Mouse (Mus musculus) intestine, embryonic 16.5 days (tissue): Measurements from ENCODE around the gene Vmn1r19. TPM values are rescaled to one million over a fixed set of nuclear protein-coding genes. Genes with fewer than 3 reads are reported as not detected.
"Not testable (repeated sequence)": the region's sequence is repeated elsewhere in the genome, so short reads cannot be mapped to it uniquely, and the experiment has no call there.

Experiments
- ATAC-seq: fragments of 200-750 bp; cut with Nextera tagmentation; 2 replicates; pipeline ENCODE4 v1.8.0; 2017; ENCODE audit warnings: moderate TSS enrichment, moderate library complexity
- H3K27ac ChIP-seq: fragments of 300-500 bp; sonication (generic); 2 replicates; pipeline ENCODE4 v1.5.1; 2014; ENCODE audit warnings: mild to moderate bottlenecking, low read length
- H3K27me3 ChIP-seq: fragments of 300-500 bp; sonication (generic); replicated peaks from 2 replicates; pipeline ENCODE4 v1.6.1; 2014; ENCODE audit warnings: low read length, control low read depth, mixed read lengths; ENCODE audit not compliant: control insufficient read depth, insufficient read depth
- H3K36me3 ChIP-seq: fragments of 300-500 bp; sonication (generic); 2 replicates; pipeline ENCODE4 v1.6.1; 2014; ENCODE audit warnings: low read length, control low read depth; ENCODE audit not compliant: control insufficient read depth, insufficient read depth
- H3K4me1 ChIP-seq: fragments of 300-500 bp; sonication (generic); 2 replicates; pipeline ENCODE4 v1.6.1; 2014; ENCODE audit warnings: low read length, control low read depth, mixed read lengths; ENCODE audit not compliant: control insufficient read depth, insufficient read depth
- H3K4me2 ChIP-seq: fragments of 300-500 bp; sonication (generic); 2 replicates; pipeline ENCODE4 v1.6.1; 2014; ENCODE audit warnings: low read depth, low read length, control low read depth
- H3K4me3 ChIP-seq: fragments of 300-500 bp; sonication (generic); 2 replicates; pipeline ENCODE4 v1.5.1; 2014; ENCODE audit warnings: mild to moderate bottlenecking, low read length
- H3K9ac ChIP-seq: fragments of 300-500 bp; sonication (generic); 2 replicates; pipeline ENCODE4 v1.6.1; 2014; ENCODE audit warnings: low read depth, low read length
- H3K9me3 ChIP-seq: fragments of 300-500 bp; sonication (generic); 2 replicates; pipeline ENCODE4 v1.6.1; 2016; ENCODE audit warnings: low read length, control low read depth; ENCODE audit not compliant: control insufficient read depth
- WGBS: fragments of 180-500 bp; shearing (Covaris S2); extraction: QIAGEN DNeasy Blood & Tissue Kit; methylation state at CpG from one replicate; pipeline ENCODE4 v1.1.7; 2014; 5-methylcytosine and 5-hydroxymethylcytosine counted together
- polyA plus RNA-seq: library from polyadenylated mRNA; unstranded; fragments of >200 nt; fragmentation: Nextera tagmentation; extraction: Ambion mirVana; gene quantifications from 2 replicates; pipeline ENCODE4 v1.2.1, GENCODE M21; 2015

Gene Vmn1r19
- not detected in 2 replicates for polyA plus RNA-seq

GRCm38 (mm10) chr6:57403480-57403879 is at the start of gene Vmn1r19:
Gene Vmn1r19 (plus strand): TSS chr6:57403780.
- 65% methylated on average over 3 of the region's 3 CpGs for WGBS
- ATAC-seq, H3K36me3 ChIP-seq, H3K27me3 ChIP-seq, H3K9me3 ChIP-seq, H3K9ac ChIP-seq, H3K4me1 ChIP-seq, H3K4me3 ChIP-seq, H3K4me2 ChIP-seq, H3K27ac ChIP-seq: not testable (repeated sequence)

- Histone ChIP-seq H3K9ac (no peak overlapping the region), H3K4me2 (no peak overlapping the region), H3K4me1 (no peaks in the 10 kb centered on the region), H3K9me3 (no peaks in the 10 kb centered on the region), H3K36me3 (no peaks in the 10 kb centered on the region), H3K27ac (no peak overlapping the region), H3K27me3 (no peaks in the 10 kb centered on the region), H3K4me3 (no peak overlapping the region)
- ATAC-seq: no peak
- 72% methylated on average over 2 of the region's 2 CpGs for WGBS
Observed at GRCm38 (mm10) chr6:57356864-57357263, 46.7 kb upstream of the Vmn1r19 start.

DNA sequence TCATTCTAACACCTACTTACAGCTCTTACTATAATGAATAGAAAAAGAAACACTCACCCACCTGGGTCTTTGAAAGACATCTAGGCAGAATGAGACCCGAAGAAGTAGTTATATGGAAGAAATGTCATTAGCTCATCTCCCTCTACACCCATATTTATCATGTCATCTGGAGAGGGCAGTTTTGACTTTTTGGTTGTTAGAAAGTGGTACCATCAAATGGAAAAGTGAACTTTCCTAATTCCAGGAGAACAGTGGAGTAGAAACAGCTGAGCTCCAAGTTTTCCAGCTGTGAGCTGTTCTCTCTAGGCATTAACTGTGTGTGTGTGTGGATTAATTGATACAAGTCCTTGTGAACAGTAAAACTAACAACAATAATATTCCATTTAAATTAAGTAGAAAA is 40.0 kb upstream of the Vmn1r19 start, which contains the start of gene Vmn1r17:
TSS of gene Vmn1r17 (minus strand) at position 101 of the 400 bp plus-strand sequence.
- H3K36me3 ChIP-seq: no peaks in the 10 kb centered on the region
- H3K27ac ChIP-seq: no peak within 1 kb of the TSS
- H3K4me1 ChIP-seq: no peaks in the 10 kb centered on the region
- 90% methylated on average over 1 of the region's 1 CpGs for WGBS
- no peaks in the 10 kb centered on the region for H3K27me3 ChIP-seq
- no peak within 1 kb of the TSS for H3K4me2 ChIP-seq
- no peaks in the 10 kb centered on the region for H3K9me3 ChIP-seq
- H3K9ac ChIP-seq: no peak within 1 kb of the TSS
- H3K4me3 ChIP-seq: no peak within 1 kb of the TSS
- no peak for ATAC-seq

DNA sequence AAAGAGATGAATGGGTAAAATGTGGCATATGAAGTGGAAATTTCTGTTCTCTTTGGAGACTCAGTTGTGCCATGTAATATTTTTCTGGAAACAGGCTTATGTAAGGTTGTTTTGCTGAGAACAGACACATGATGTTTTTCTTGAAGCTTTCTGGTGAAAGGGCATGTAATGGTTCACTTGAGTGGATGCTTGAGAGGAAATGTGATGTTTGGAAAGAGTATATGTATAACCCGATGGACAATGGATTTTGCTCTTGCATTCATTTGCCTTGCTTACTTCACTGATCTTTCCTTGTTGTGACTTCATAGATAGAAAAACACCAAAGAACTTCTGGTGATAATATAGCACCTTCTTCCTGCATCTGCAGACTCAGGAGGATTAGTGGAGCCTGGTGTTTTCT is 37.7 kb upstream of the Vmn1r19 start:
- 94% methylated on average over 1 of the region's 1 CpGs for WGBS

DNA sequence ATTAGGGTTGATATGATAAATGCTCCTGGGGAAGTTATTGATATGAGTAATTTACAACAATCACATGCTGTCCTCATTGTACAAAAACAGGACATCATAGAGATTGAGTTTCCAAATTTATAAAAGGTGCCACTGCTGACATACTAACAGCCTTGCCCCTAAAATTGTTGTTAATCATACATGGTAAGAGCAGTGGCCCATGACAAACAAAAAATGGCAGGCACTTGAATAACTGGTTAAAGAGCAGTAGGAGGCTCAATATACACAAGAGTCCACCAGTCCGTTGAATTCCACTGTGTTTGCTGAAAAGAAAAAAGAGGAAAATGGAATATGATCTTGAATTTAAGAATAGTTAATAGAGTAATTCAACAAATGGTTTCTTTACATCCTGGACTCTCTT is 36.1 kb upstream of the Vmn1r19 start:
- H3K4me1 ChIP-seq: no peaks in the 10 kb centered on the region
- H3K27ac ChIP-seq: no peak overlapping the region
- WGBS: 83% methylated on average over 1 of the region's 1 CpGs
- no peak for ATAC-seq
- no peaks in the 10 kb centered on the region for H3K9me3 ChIP-seq
- H3K36me3 ChIP-seq: no peaks in the 10 kb centered on the region
- no peaks in the 10 kb centered on the region for H3K27me3 ChIP-seq
- H3K9ac ChIP-seq: no peak overlapping the region
- no peak overlapping the region for H3K4me2 ChIP-seq
- H3K4me3 ChIP-seq: no peak overlapping the region

More for the DNA sequence above, 37.7 kb upstream of the Vmn1r19 start:
- H3K9ac ChIP-seq, H3K27ac ChIP-seq, H3K27me3 ChIP-seq, ATAC-seq, H3K9me3 ChIP-seq, H3K36me3 ChIP-seq, H3K4me1 ChIP-seq, H3K4me3 ChIP-seq, H3K4me2 ChIP-seq: not testable (repeated sequence)

DNA sequence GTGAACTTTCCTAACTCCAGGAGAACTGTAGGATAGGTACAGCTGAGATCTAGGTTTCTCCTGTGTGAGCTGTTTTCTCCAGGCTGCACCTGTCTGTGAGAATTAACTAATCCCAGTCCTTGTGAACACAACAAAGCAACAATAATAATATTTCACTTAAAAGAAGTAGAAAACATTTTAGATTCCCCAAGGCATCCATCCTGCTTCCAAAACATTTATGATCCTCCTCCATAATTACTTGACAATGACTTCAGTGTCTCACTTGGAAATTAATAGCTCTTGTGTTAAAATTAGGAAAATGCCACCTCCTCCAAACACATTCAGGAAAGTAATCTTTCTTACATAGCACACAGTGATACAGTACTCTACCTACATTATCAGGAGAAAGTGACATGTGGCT is 7.9 kb upstream of the Vmn1r19 start, which contains the start of gene Vmn1r18:
TSS of gene Vmn1r18 (minus strand) at position 101 of the 400 bp plus-strand sequence.
- H3K4me1 ChIP-seq: no peaks in the 10 kb centered on the region
- no peaks in the 10 kb centered on the region for H3K36me3 ChIP-seq
- no peaks in the 10 kb centered on the region for H3K27me3 ChIP-seq
- H3K4me2 ChIP-seq: no peak within 1 kb of the TSS
- no peak for ATAC-seq
- no peak within 1 kb of the TSS for H3K9ac ChIP-seq
- no peak within 1 kb of the TSS for H3K27ac ChIP-seq
- no peak within 1 kb of the TSS for H3K4me3 ChIP-seq
- H3K9me3 ChIP-seq: no peaks in the 10 kb centered on the region

DNA sequence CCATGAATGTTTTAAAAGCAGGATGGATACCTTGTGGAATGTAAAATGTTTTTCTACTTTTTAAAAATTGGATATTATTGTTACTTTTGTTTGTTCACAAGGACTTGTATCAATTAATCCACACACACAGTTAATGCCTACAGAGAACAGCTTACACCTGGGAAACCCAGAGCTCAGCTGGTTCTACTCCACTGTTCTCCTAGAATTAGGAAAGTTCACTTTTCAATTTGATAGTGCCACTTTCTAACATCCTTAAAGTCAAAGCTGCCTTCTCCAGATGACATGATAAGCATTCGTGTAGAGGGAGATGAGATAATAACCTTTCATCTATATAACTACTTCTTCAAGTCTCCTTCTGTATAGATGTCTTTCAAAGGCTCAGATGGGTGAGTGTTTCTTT is 25.1 kb downstream of the Vmn1r19 start, which contains the start of gene Vmn1r20:
TSS of gene Vmn1r20 (plus strand) at position 301 of the 400 bp plus-strand sequence.
- no peak for ATAC-seq
- Histone ChIP-seq H3K36me3 (no peaks in the 10 kb centered on the region), H3K9me3 (no peaks in the 10 kb centered on the region), H3K4me1 (no peaks in the 10 kb centered on the region), H3K27me3 (no peaks in the 10 kb centered on the region), H3K4me3 (no peak within 1 kb of the TSS), H3K27ac (no peak within 1 kb of the TSS), H3K9ac (no peak within 1 kb of the TSS), H3K4me2 (no peak within 1 kb of the TSS)
- 43% methylated on average over 1 of the region's 1 CpGs for WGBS

DNA sequence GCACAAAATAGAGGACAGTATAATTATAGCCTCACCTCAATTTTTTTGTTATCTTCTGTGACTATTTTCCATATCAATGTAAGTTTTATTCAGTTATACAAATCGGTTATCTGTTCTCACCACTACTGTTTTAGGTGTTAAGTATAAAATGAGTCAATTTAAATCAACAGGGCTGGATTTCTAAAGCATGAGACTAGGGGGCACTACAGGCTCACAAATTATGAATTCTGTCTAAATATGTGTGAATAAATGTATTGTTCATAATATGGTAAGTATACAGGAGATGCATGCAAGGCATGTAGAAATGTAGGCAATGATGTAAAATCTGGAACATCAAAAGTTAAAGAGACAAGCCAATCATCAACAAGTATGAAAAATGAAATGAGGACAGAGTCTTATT is 27.6 kb downstream of the Vmn1r19 start:
- WGBS: 72% methylated on average over 1 of the region's 1 CpGs

More for the DNA sequence above, 27.6 kb downstream of the Vmn1r19 start:
- no peak for ATAC-seq
- no peak overlapping the region for H3K27ac ChIP-seq
- no peaks in the 10 kb centered on the region for H3K36me3 ChIP-seq
- H3K4me3 ChIP-seq: no peak overlapping the region
- H3K4me2 ChIP-seq: no peak overlapping the region
- H3K27me3 ChIP-seq: no peaks in the 10 kb centered on the region
- H3K9me3 ChIP-seq: no peaks in the 10 kb centered on the region
- H3K9ac ChIP-seq: no peak overlapping the region
- no peaks in the 10 kb centered on the region for H3K4me1 ChIP-seq
